Mouse (Mus musculus) CH12.LX (cell line): ENCODE measurements around the gene Fam13a.

ENCODE experiments used
- BHLHE40 ChIP-seq: IDR thresholded peaks from 2 replicates; pipeline ENCODE4 v1.6.1; 2011; ENCODE audit warnings: mild to moderate bottlenecking, low read depth, low read length, improper control_type of control experiment
- CHD2 ChIP-seq: IDR thresholded peaks from 2 replicates; pipeline ENCODE4 v1.6.1; 2011; ENCODE audit warnings: low read length, improper control_type of control experiment
- CTCF ChIP-seq, 2 experiments: IDR thresholded peaks in 1 of 2; conservative IDR thresholded peaks in 1 of 2; 2 replicates each; pipeline ENCODE4 v1.5.1; 2011 to 2012; ENCODE audit warnings: low read depth in 2 of 2, low read length in 2 of 2, improper control_type of control experiment in 1 of 2, inconsistent platforms in 1 of 2, mild to moderate bottlenecking in 1 of 2, moderate library complexity in 1 of 2
- EP300 ChIP-seq: IDR thresholded peaks from 2 replicates; pipeline ENCODE4 v1.6.1; 2011; ENCODE audit warnings: low read length, improper control_type of control experiment
- MYC ChIP-seq: IDR thresholded peaks from 2 replicates; pipeline ENCODE4 v1.6.1; 2011; ENCODE audit warnings: low read depth, mild to moderate bottlenecking, improper control_type of control experiment, low read length
- POLR2A ChIP-seq: IDR thresholded peaks from 2 replicates; pipeline ENCODE4 v1.6.1; 2011; ENCODE audit warnings: low read depth, mild to moderate bottlenecking, improper control_type of control experiment, low read length
- POLR2AphosphoS2 ChIP-seq: IDR thresholded peaks from 2 replicates; pipeline ENCODE4 v1.6.1; 2011; ENCODE audit warnings: low read depth, low read length, improper control_type of control experiment
- RCOR1 ChIP-seq: conservative IDR thresholded peaks from 2 replicates; pipeline ENCODE4 v1.6.1; 2012; ENCODE audit warnings: low read depth, mild to moderate bottlenecking, inconsistent platforms, low read length, improper control_type of control experiment
- USF1 ChIP-seq: IDR thresholded peaks from 2 replicates; pipeline ENCODE4 v1.6.1; 2014; ENCODE audit warnings: low read depth, mild to moderate bottlenecking, inconsistent platforms, low read length, improper control_type of control experiment
- USF2 ChIP-seq: conservative IDR thresholded peaks from 2 replicates; pipeline ENCODE4 v1.6.1; 2011; ENCODE audit warnings: low read depth, low read length, improper control_type of control experiment
- ZC3H11A ChIP-seq: IDR thresholded peaks from 2 replicates; pipeline ENCODE4 v1.6.1; 2012; ENCODE audit warnings: low read depth, mild to moderate bottlenecking, inconsistent platforms, low read length, improper control_type of control experiment
- ZNF384 ChIP-seq: IDR thresholded peaks from 2 replicates; pipeline ENCODE4 v1.6.1; 2012; ENCODE audit warnings: low read depth, low read length, improper control_type of control experiment, inconsistent platforms

DNA sequence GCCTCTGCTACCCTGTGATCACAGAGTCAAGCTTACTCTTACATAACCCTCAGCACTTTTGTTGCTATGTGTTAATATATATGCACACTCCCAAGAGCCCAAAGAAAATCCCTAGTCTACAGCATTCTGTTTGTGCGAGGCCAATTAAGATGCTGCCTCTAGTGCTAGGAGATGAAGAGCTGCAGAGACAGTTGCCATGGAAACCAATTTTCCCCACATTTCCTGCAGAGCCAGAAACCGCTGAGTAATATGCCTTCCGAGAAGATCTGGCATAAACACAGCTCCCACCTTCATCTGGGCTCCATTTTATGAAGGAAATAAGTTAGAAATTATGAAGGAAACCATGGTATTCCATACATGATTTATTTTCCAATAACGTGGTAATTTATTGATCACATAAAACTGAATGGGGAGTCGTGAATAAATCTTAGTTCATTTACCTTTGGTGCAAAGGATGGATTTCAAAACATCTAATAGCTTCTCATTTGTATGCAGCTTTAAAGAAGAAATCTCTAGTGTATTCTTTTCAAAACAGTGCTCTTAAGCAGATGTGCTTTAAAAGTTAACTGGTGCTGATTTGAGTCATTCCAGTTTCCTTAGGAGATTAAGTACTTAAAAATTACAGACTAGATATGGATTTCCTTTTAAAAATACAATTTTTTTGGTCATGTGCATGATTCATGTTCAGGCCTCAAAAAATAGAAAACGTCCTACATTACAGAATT, 91.0 kb downstream of the Fam13a start:
- TF ChIP-seq CTCF (conservative IDR thresholded peaks at IDR 0.05 in 1 of 2, IDR thresholded peaks at IDR 0.05 in 1 of 2; ENCODE audit: low read depth in 2 of 2, low read length in 2 of 2) (no peak), BHLHE40 (no peak), EP300 (no peak; the same call in 1 of the 2 replicates), USF1 (no peak), ZC3H11A (no peak), RCOR1 (no peak), ZNF384 (no peak), POLR2A (no peak), MYC (no peak), CHD2 (no peak), POLR2AphosphoS2 (no peak), USF2 (no peak)
